Comparison of ENCODE assay signal across 13 mouse cellular contexts in genomic region chr4:69435390-69435789, GRCm38 (mm10).
DNase-seq lines count a peak whose midpoint lies in the region.
"Had no signal": no experiment of that assay in that cellular context is flagged by ENCODE, and none has a peak within 500 bp of the region (broad histone marks: within the 10 kb centered on the region; RNA-seq: fewer than 3 reads in every experiment).

No protein-coding gene starts in this region.

- intact Hi-C loops in heart, postnatal 10 days (cut with DNase I), result no loop called here

- DNase-seq in heart, adult 11 months, result peak; percentile 84
- DNase-seq in heart, postnatal 10 days, result no peak
- DNase-seq: adrenal gland, adult 2 months; adrenal gland, adult 8-10 months; adrenal gland, postnatal 10 days; adrenal gland, postnatal 14 days; adrenal gland, postnatal 25 days; adrenal gland, postnatal 36 days; B cell, adult 2 months; cerebellum, adult 11 months; cerebellum, adult 11-12 months; cerebellum, adult 18-20 months; cerebellum, adult 2 months had no signal
